Mouse (Mus musculus) monocyte, adult 2 months (primary cell): ENCODE data around the gene Osbpl6.

Experiments
- DNase-seq, 2 experiments: peaks; one replicate each; pipeline ENCODE4 v3.0.0; 2022; ENCODE audit warnings: low spot score in 2 of 2, low read depth in 1 of 2

Gene Osbpl6

DNA sequence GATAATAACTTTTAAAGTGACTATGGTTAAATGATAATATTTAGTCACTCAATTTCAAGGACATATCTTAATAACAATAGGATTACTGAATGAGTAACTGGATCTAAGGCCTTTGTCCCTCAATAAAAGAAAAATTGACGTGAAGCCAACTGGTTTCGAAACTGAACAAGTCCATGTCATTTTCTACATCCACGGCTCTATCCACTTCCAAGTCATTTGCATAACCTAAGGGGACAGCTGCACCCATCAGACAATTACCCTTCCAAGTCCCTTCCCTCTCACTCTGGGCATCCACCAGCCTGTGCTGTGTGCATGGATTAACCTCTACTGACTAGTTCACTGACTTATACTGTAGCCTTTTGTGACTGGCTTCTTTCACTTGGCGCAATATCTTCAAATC, 225.3 kb downstream of the Osbpl6 start:
- DNase-seq = no peak

DNA sequence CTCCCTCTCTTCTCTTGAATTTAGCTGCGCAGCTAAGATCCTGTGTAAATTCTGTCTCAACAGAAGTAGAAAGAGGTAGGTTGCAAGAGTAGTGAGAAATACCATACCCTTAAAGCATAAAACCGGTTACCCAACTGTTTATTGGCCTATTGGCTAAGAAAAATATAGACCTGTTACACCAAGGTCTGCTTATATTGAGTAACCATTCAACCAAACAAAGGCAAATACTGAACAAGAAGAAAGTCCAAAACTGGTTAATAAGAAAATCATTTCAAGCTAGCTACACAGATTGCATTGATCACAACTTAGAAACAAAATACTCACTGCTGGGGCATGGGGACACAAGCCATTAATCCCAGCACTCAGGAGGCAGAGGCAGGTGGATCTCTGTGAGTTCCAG, 233.3 kb downstream of the Osbpl6 start:
- no peak for DNase-seq

DNA sequence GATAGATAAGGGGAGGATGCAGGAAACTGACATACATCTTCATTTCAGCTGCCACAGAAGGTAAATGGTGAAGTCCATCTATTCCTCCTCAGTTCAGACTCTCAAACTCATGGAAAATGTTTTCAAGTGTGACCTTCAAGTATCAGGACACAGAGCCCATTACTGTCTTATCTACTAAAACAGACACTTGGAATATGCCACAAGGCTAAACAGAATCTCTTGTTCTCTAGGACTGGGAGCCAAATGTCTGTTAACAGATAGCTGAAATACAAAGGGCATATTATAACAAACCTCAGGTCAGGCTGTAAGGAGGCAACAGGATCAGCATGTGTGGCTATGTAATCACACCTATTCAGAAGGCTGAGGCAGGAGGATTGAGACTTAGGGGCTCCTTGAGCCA, 237.5 kb downstream of the Osbpl6 start:
- no peak for DNase-seq

DNA sequence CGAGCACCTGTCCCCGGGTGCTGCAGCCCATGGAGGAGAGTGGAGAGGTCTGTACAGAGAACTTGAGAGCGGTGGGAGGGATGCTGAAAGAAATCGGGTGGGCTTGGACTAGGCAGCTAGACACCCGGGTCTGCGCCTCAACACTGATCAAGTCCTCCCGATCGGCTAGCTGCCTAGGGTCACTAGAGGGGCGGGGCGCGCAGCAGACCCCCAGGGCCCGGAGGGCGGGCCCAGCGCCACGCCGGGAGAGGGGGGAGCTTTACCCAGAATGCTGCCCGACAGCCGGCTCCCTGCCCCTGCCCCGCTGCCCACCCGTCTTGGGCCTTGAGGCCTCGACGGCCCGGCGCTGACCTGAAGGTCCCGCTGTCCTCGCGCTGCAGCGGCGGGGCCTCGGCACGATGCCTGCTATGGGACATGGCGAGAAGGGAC, 241.1 kb downstream of the Osbpl6 start:
- no peak for DNase-seq

DNA sequence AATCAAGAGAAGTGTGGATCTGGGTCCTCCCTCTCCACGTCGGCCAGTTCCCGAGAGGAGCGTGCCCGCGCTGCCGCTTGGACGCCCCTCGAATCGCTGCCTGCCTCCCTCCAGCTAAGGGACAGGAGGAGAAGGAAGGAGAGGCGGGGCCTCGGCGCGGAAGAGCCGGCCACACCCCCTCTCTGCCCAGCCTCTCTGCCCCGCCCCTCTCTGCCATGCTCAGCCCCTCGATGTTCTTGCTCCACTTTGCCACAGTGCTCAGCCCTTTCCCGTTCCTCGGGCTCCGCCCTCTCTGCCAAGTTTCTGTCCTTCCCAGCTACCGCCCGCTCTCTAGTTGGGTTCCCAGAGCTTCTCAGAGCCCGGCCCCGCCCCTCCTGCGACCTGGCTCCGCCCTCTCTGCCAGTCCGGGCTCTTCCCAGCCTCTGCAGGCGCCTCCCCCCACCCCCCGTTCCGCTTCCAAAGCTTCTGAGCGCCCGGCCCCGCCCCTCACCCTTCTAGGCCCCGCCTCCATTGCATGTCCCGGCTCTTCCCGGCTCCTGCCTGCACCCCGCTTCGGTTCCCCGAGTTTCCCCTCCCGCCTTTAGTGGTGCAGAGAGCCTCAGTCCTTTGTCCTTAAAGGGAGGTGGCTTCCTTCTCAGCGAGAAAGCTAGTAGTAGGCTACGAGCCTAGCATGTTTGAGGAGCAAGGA, 241.7 kb downstream of the Osbpl6 start, which contains the start of the genes Prkra and Pjvk:
TSS of gene Prkra (minus strand) at position 133 of the 688 bp plus-strand sequence.
TSS of gene Pjvk (plus strand) at position 594 of the 688 bp plus-strand sequence.
- peak; percentile 83 to 86 for DNase-seq

DNA sequence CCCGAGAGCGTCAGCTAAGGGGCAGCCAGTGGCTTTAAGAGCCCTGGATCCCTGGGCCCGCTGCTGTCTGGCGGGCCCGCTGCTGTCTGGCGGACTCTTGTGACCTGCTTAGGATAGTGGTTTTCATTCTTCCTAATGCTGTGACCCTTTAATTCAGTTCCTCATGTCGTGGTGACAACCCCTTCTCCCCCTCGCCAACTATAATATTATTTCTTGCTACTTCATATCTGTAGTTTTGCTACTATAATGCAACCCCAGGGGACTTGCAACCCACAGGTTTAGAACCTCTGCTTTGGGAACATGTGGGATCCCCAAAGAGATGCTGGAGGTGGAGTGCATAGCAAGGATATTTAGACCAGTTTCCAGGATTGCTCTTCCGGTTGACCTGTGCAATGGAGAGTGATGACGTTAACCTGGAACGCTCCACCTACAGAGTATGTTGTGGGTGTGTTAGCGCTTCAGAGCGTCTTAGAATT, 242.4 kb downstream of the Osbpl6 start:
- no peak for DNase-seq
